Mouse (Mus musculus) hindbrain, embryonic 13.5 days (tissue): ENCODE data around the gene Cblc. TPM values are rescaled to one million over a fixed set of nuclear protein-coding genes. Genes with fewer than 3 reads are reported as not detected.

ENCODE experiments used
- ATAC-seq: fragments of 200-750 bp; cut with Nextera tagmentation; 2 replicates; pipeline ENCODE4 v1.8.0; 2017; ENCODE audit warnings: moderate TSS enrichment; ENCODE audit not compliant: low FRiP score
- H3K27ac ChIP-seq: fragments of 300-500 bp; sonication (generic); 2 replicates; pipeline ENCODE4 v1.5.1; 2015; ENCODE audit warnings: inconsistent platforms, mild to moderate bottlenecking, moderate library complexity
- H3K27me3 ChIP-seq: fragments of 300-500 bp; sonication (generic); 2 replicates; pipeline ENCODE4 v1.6.1; 2015; ENCODE audit warnings: mild to moderate bottlenecking, inconsistent platforms
- H3K36me3 ChIP-seq: fragments of 300-500 bp; sonication (generic); 2 replicates; pipeline ENCODE4 v1.6.1; 2015; ENCODE audit warnings: mild to moderate bottlenecking, inconsistent platforms
- H3K4me1 ChIP-seq: fragments of 300-500 bp; sonication (generic); replicated peaks from 2 replicates; pipeline ENCODE4 v1.6.1; 2015; ENCODE audit warnings: inconsistent platforms
- H3K4me2 ChIP-seq: fragments of 300-500 bp; sonication (generic); 2 replicates; pipeline ENCODE4 v1.6.1; 2015; ENCODE audit warnings: inconsistent platforms, mild to moderate bottlenecking, moderate library complexity
- H3K4me3 ChIP-seq: fragments of 300-500 bp; sonication (generic); 2 replicates; pipeline ENCODE4 v1.5.1; 2015; ENCODE audit warnings: mild to moderate bottlenecking, inconsistent platforms
- H3K9ac ChIP-seq: fragments of 300-500 bp; sonication (generic); 2 replicates; pipeline ENCODE4 v1.6.1; 2015; ENCODE audit warnings: mild to moderate bottlenecking, inconsistent platforms
- H3K9me3 ChIP-seq: fragments of 300-500 bp; sonication (generic); 2 replicates; pipeline ENCODE4 v1.6.1; 2016; ENCODE audit warnings: inconsistent platforms
- WGBS: fragments of 180-500 bp; shearing (Covaris S2); methylation state at CpG from one replicate; pipeline ENCODE4 v1.1.7; 2015; 5-methylcytosine and 5-hydroxymethylcytosine counted together
- polyA plus RNA-seq: library from polyadenylated mRNA; unstranded; fragments of >200 nt; fragmentation: Nextera tagmentation; extraction: Ambion mirVana; gene quantifications from 2 replicates; pipeline ENCODE4 v1.2.1, GENCODE M21; 2015

The Cblc gene
- not detected in 2 replicates for polyA plus RNA-seq

DNA sequence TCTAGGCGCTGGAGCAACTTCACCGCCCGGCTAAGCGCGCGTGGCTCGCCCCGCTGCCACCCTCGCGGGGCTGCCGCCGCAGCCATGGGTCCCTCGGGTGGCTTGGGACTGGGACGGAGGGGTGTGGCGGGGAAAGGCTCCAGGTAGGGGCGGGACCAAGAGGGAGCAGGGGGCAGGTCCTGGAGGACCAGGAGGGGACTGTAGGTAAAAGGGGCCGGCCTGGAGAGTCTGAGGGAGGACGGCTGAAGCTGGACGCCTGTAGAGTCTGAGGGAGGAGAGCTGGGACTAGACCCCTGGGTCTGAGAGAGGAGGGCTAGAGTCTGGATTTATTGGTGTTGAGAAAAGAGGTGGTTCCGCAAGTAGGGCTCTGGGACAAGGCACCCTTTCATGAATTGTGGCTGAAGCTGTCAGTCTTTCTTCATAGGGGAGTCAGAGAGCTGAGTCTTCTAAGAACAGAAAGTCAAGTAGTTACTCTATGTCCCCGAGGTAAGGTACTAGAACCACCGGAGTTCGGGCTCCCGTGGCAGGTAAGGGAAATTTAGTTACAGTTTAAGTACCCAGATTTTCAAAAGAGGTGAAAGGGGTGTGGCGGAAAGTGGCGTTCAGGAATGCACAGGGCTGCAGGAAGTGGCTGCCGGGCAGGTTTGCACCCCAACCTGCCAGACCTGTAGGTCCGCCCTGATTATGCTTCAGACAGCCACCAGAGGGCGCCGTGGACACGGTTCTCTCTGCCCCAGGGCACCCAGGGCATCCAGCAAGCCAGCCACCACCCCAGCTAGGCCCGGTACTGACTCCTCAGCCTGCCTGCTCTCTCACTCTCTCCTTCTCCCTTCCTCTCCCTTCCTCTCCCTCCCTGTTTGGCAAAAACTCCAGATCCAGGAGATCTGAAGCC lies at the start of gene Cblc:
Gene Cblc (minus strand): TSS at position 113 of the 892 bp plus-strand sequence.
- Histone ChIP-seq H3K4me3 (no peak within 1 kb of the TSS), H3K36me3 (no peaks in the 10 kb centered on the region), H3K27ac (no peak within 1 kb of the TSS), H3K27me3 (peaks cover 45% of the 10 kb centered on the region), H3K4me1 (peaks cover 5% of the 10 kb centered on the region; the same call in 1 of the 2 replicates), H3K9ac (no peak within 1 kb of the TSS), H3K9me3 (no peaks in the 10 kb centered on the region), H3K4me2 (no peak within 1 kb of the TSS)
- WGBS, result 2% methylated on average over 32 of the region's 32 CpGs
- ATAC-seq, result 0 out of 2 replicates have a peak, but pooled peaks have one; percentile 44

DNA sequence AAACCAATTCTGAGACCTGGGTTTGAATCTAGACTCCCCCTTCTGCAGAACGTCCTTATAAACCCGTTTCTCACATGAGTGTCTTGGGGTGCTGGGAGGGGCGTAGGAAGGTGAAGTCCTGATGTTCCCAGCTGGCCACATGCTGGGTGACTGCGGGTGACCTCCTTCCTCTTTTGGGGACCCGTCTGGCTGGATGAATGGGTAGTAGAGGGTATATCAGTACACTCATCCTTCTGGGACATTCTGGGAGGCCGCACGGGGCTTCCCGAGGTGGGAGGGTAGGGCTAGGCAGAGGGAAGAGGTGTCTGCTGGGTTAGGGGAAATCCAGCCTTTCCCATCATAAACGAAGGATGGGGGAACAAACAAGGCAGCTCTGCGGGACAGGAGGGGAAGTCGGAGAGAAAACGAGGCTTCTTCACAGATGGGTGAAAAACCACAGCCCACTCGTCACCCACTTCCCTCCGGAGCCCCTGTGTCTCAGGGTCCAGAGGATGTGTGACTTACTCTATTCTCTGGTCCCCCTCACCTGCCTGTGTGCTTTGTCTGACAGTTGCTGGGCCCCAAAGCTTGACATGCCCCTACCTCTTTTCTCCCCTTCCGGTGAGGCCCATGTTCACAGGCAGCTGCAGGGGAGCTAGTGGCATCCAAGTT lies 48.0 kb upstream of the Cblc start:
- Histone ChIP-seq H3K27me3 (peaks cover 55% of the 10 kb centered on the region), H3K4me2 (no peak overlapping the region), H3K9me3 (no peaks in the 10 kb centered on the region), H3K4me3 (no peak overlapping the region), H3K9ac (no peak overlapping the region), H3K4me1 (0 out of 2 replicates have a peak, but pooled peaks cover 5% of the 10 kb centered on the region), H3K36me3 (no peaks in the 10 kb centered on the region), H3K27ac (no peak overlapping the region)
- ATAC-seq, result no peak
- WGBS, result 67% methylated on average over 15 of the region's 15 CpGs

DNA sequence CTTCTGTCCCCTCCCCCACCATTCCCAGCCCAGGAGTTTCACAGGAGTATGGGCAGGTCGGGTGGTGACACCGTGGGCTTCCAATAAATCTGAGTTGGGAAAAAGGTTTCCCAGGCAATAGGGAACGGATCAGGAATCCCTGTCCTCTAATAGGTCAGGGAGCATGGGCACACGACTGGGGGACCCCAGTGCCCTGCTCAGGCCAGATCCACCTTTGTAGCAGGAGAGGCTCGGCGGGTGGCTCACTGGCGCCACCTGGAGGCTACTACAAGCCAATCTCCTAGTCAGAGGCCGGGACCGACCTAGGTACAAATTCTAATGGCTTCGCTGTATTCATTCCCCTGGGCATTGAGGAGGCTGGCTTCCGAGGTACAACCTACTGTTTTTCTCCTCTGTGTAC lies 47.0 kb upstream of the Cblc start:
- H3K27ac ChIP-seq, result no peak overlapping the region
- peaks cover 48% of the 10 kb centered on the region for H3K27me3 ChIP-seq
- H3K36me3 ChIP-seq, result no peaks in the 10 kb centered on the region
- H3K9ac ChIP-seq, result no peak overlapping the region
- ATAC-seq, result peak; percentile 76
- H3K4me3 ChIP-seq, result no peak overlapping the region
- H3K9me3 ChIP-seq, result no peaks in the 10 kb centered on the region
- H3K4me2 ChIP-seq, result no peak overlapping the region
- H3K4me1 ChIP-seq, result 0 out of 2 replicates have a peak, but pooled peaks cover 5% of the 10 kb centered on the region
- WGBS, result 3% methylated on average over 11 of the region's 11 CpGs

DNA sequence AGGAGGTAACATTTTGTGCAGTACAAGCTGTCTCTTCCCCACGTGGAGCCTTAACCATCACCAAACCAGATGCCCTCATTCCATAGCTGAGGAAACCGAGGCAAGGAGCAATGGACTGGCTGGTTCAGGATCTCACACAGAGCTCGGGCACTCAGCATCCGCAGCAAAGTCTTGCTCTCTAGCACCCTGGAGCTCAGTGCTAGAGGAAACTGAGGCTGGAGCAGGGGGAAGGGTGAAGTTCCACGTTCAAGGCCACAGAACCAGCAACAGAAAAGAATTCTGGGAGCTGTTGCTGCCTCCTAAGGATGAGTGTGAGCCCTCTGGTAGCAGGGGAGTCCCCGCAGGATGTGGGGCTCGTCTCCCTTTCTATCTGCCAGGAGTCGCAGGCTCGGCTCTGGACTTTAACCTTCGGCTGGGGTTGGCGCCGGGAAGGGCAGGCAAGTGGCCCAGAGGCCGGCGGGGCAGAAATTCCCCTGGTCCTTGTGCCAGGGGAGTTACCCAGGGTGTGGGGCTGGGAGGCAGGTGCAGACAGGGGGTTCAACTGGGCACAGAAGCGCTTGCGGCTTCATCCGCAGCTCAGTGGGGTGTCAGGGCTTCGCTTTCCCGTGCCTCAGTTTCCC lies 46.4 kb upstream of the Cblc start:
- 33% methylated on average over 19 of the region's 19 CpGs for WGBS
- Histone ChIP-seq H3K27ac (no peak overlapping the region), H3K36me3 (no peaks in the 10 kb centered on the region), H3K9me3 (no peaks in the 10 kb centered on the region), H3K27me3 (peaks cover 43% of the 10 kb centered on the region), H3K9ac (no peak overlapping the region), H3K4me2 (no peak overlapping the region), H3K4me3 (no peak overlapping the region), H3K4me1 (0 out of 2 replicates have a peak, but pooled peaks cover 5% of the 10 kb centered on the region)
- ATAC-seq, result 0 out of 2 replicates have a peak, but pooled peaks have one; percentile 36

DNA sequence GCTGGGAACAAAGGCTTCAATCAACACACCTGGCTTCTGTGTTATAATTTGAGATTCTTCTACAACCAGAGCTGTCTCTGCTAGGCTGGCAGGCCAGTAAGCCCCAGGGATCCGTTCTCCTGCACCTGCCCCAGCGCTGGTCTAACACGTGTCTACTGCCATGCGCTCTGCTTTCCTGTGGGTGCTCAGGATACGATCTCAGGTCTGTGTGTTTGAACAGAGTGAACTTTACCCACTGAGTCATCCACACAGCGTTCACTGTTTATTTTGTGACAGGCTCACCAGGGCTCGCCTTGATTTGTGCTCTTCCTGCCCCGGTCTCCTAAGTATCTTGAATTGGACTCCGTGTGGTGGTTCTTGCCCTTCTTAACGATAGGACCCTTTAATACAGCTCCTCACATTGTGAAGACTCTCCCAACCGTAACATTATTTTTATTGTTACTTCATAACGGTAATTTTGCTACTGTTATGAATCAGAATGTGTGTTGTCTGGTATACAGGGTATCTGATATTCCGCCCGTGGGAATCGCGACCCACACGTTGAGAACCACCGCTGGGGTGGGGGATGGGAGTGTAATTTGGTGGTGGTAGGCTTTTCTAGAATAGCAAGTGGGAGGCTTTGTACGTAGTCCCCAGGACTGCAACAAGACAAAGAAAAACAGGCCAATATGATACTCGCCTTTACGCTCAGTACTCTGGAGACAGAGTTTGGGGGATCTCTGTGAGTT lies 45.2 kb upstream of the Cblc start:
- no peak for ATAC-seq
- WGBS, result 83% methylated on average over 21 of the region's 21 CpGs
- H3K9ac ChIP-seq, result no peak overlapping the region
- no peaks in the 10 kb centered on the region for H3K36me3 ChIP-seq
- no peak overlapping the region for H3K4me3 ChIP-seq
- H3K27ac ChIP-seq, result no peak overlapping the region
- H3K4me1 ChIP-seq, result no peaks in the 10 kb centered on the region
- no peaks in the 10 kb centered on the region for H3K9me3 ChIP-seq
- H3K4me2 ChIP-seq, result no peak overlapping the region
- H3K27me3 ChIP-seq, result peaks cover 31% of the 10 kb centered on the region

DNA sequence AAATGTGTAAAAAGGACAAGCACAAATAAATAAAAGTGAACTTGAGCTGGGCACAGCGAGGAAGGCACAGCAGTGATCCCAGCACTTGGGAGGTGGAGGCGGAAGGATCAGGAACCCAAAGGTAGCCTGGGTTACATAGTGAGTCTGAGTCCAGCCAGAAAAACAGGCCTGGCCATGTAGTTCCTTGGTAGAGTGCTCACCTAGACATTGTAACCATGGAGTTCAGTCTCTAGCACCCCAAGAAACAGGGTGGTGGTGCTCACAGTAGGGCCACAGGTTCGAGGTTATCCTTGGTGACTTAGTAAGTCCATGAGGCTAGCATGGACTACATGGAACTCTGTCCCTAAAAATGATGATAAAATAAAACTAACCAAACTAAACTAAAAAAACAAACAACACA lies 44.3 kb upstream of the Cblc start:
- no peak overlapping the region for H3K9ac ChIP-seq
- 83% methylated on average over 3 of the region's 3 CpGs for WGBS
- ATAC-seq, result no peak
- H3K9me3 ChIP-seq, result no peaks in the 10 kb centered on the region
- no peak overlapping the region for H3K27ac ChIP-seq
- no peak overlapping the region for H3K4me3 ChIP-seq
- H3K27me3 ChIP-seq, result peaks cover 26% of the 10 kb centered on the region
- H3K4me1 ChIP-seq, result no peaks in the 10 kb centered on the region
- H3K4me2 ChIP-seq, result no peak overlapping the region
- no peaks in the 10 kb centered on the region for H3K36me3 ChIP-seq

DNA sequence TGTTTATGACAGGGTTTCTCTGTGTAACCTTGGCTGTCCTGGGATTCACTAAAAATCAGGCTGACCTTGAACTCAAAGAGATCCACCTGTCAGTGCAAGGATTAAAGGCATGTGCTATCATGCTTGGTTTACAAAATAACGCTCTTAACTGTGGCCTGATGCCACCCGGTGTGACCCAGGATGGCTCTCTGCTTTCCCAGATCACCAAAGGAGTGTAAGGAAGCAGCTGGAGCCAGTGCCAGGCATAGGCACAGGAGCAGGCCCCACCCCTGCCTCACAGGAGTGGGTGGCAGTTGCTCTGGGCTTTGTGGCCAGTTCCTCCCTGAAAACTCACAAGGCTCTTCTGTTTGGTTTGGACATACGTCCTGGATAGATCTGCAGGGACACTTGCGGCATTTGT lies 43.8 kb upstream of the Cblc start:
- no peaks in the 10 kb centered on the region for H3K36me3 ChIP-seq
- no peak overlapping the region for H3K4me3 ChIP-seq
- no peak overlapping the region for H3K27ac ChIP-seq
- no peaks in the 10 kb centered on the region for H3K4me1 ChIP-seq
- no peak overlapping the region for H3K9ac ChIP-seq
- no peaks in the 10 kb centered on the region for H3K9me3 ChIP-seq
- no peak for ATAC-seq
- WGBS, result 83% methylated on average over 4 of the region's 4 CpGs
- H3K27me3 ChIP-seq, result peaks cover 26% of the 10 kb centered on the region
- no peak overlapping the region for H3K4me2 ChIP-seq

DNA sequence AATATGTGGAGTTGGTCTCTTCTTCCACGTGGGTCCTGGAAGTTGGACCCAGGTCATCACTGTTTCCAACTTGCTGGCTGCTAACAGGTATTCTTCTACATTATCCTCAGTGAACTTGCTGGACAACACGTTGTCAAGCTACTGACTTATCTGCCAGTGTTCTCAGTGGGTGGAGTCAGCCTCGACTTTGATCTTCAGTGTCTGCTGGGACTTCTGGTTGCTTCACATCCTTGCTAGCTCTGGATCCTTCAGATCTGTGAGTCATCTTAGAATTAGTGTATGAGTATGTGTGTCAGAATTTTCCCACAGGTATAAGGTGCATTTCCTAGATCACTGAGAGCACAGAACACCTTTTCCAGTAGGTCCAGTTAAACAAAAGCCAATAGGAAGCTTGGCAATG lies 40.2 kb upstream of the Cblc start:
- H3K4me3 ChIP-seq, result no peak overlapping the region
- no peaks in the 10 kb centered on the region for H3K36me3 ChIP-seq
- H3K9ac ChIP-seq, result no peak overlapping the region
- no peak overlapping the region for H3K27ac ChIP-seq
- H3K4me2 ChIP-seq, result no peak overlapping the region
- no peaks in the 10 kb centered on the region for H3K9me3 ChIP-seq
- H3K27me3 ChIP-seq, result 0 out of 2 replicates have a peak, but pooled peaks cover 1% of the 10 kb centered on the region
- ATAC-seq, result no peak
- 64% methylated on average over 3 of the region's 3 CpGs for WGBS
- no peaks in the 10 kb centered on the region for H3K4me1 ChIP-seq

DNA sequence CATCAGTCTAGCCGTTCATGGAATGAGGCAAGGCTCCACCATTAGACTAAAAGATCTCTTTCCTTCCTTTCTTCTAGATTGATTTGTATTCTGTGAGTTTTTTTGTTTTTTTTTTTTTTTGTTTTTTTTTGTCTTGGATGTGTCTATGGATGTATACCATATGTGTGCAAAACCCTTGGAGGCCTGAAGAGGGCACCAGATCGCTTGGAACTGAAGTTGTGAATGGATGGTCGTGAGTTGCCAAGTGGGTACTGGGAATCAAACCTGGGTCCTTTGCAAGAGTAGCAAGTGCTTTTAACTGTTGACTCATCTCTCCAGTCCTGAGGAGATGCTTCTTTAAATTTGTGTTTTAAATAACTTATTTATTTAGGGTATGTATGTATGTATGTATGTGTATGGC lies 37.4 kb upstream of the Cblc start:
- no peak overlapping the region for H3K4me3 ChIP-seq
- 67% methylated on average over 3 of the region's 3 CpGs for WGBS
- no peak overlapping the region for H3K27ac ChIP-seq
- 0 out of 2 replicates have a peak, but pooled peaks cover 4% of the 10 kb centered on the region for H3K27me3 ChIP-seq
- H3K4me1 ChIP-seq, result no peaks in the 10 kb centered on the region
- no peak overlapping the region for H3K9ac ChIP-seq
- no peak for ATAC-seq
- H3K36me3 ChIP-seq, result no peaks in the 10 kb centered on the region
- no peak overlapping the region for H3K4me2 ChIP-seq
- H3K9me3 ChIP-seq, result no peaks in the 10 kb centered on the region

DNA sequence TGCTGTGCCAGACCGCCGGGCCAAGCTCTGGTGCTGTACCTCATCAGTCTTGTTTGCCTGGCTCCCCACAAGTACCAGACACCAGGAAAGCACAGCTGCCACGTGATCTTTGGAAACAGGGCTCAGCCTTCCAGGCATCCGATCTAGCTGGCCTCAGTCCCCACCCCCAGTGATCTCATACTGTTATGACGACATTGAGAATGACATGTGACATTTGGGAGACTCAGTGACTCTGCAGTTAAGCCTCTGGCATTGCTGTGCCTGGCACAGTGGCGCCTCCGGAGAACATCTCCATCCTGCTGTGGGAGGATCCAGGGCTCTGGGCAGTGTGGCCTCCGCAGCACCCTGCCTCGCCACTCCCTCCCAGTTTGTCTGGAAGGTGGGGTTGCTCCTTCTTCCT lies 35.2 kb upstream of the Cblc start:
- no peak overlapping the region for H3K9ac ChIP-seq
- 70% methylated on average over 9 of the region's 9 CpGs for WGBS
- no peak overlapping the region for H3K4me2 ChIP-seq
- H3K4me1 ChIP-seq, result no peaks in the 10 kb centered on the region
- H3K36me3 ChIP-seq, result no peaks in the 10 kb centered on the region
- no peaks in the 10 kb centered on the region for H3K9me3 ChIP-seq
- H3K4me3 ChIP-seq, result no peak overlapping the region
- H3K27ac ChIP-seq, result no peak overlapping the region
- 0 out of 2 replicates have a peak, but pooled peaks cover 4% of the 10 kb centered on the region for H3K27me3 ChIP-seq
- ATAC-seq, result no peak

DNA sequence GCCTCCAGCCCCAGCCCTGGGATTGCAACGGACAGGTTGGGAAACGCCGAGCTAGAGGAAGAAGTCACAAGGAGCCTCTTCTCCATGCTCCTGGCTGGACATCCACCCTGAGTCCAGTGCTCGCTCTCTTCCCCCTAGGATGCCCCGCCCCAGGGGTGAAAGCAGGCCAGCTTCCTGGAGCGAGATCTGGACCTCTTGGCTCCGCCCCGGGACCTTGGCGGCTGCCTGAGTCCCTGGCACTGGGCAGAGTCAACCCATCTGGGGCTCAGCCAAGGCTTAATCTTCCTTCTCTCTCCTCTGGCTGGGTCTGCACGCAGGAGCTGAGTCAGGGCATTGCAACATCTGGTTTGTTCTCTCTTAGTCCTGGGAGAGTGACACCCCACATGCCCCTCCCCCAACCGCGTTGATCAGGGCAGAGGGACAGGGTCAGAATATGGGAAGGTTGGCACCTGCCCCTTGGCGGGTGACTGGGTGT lies 34.1 kb upstream of the Cblc start:
- Histone ChIP-seq H3K27ac (no peak overlapping the region), H3K9me3 (no peaks in the 10 kb centered on the region), H3K9ac (no peak overlapping the region), H3K4me3 (no peak overlapping the region), H3K4me1 (no peaks in the 10 kb centered on the region), H3K36me3 (no peaks in the 10 kb centered on the region), H3K4me2 (no peak overlapping the region), H3K27me3 (0 out of 2 replicates have a peak, but pooled peaks cover 4% of the 10 kb centered on the region)
- WGBS, result 33% methylated on average over 13 of the region's 13 CpGs
- no peak for ATAC-seq
